Mouse (Mus musculus) MEL (cell line): ENCODE measurements around the gene Pdzph1. TPM values are rescaled to one million over a fixed set of nuclear protein-coding genes. Genes with fewer than 3 reads are reported as not detected.

Experiments
- DNase-seq: peaks from one replicate; pipeline ENCODE4 v3.0.0; 2011; ENCODE audit warnings: low read depth, low spot score
- H3K27ac ChIP-seq: 2 replicates; pipeline ENCODE4 v1.5.1; 2012; ENCODE audit warnings: low read depth, mild to moderate bottlenecking, control low read depth, low read length, moderate library complexity; ENCODE audit not compliant: control insufficient read depth
- H3K27me3 ChIP-seq, 2 experiments: fragments of 150-350 bp in 1 of 2; sonication (generic) in 1 of 2; 2 replicates each; pipeline ENCODE4 v1.6.1; 2012; ENCODE audit warnings: low read length in 2 of 2, mild to moderate bottlenecking in 2 of 2, improper control_type of control experiment in 1 of 2, moderate library complexity in 1 of 2; ENCODE audit not compliant: insufficient read depth in 2 of 2, control insufficient read depth in 1 of 2
- H3K36me3 ChIP-seq, 2 experiments: 2 replicates each; pipeline ENCODE4 v1.6.1; 2012 to 2014; ENCODE audit warnings: low read length in 2 of 2, improper control_type of control experiment in 1 of 2, inconsistent platforms in 1 of 2, mild to moderate bottlenecking in 1 of 2; ENCODE audit not compliant: insufficient read depth in 2 of 2, control insufficient read depth in 1 of 2
- H3K4me1 ChIP-seq, 2 experiments: fragments of 150-350 bp in 1 of 2; sonication (generic) in 1 of 2; 2 replicates each; pipeline ENCODE4 v1.6.1; 2012; ENCODE audit warnings: low read length in 2 of 2, improper control_type of control experiment in 1 of 2, mild to moderate bottlenecking in 1 of 2; ENCODE audit not compliant: insufficient read depth in 2 of 2, control insufficient read depth in 1 of 2
- H3K4me3 ChIP-seq, 2 experiments: fragments of 150-350 bp in 1 of 2; sonication (generic) in 1 of 2; 2 replicates each; pipeline ENCODE4 v1.5.1; 2012; ENCODE audit warnings: low read depth in 2 of 2, low read length in 2 of 2, mild to moderate bottlenecking in 2 of 2, moderate library complexity in 2 of 2, control low read depth in 1 of 2, improper control_type of control experiment in 1 of 2; ENCODE audit not compliant: control insufficient read depth in 1 of 2, insufficient read depth in 1 of 2
- H3K79me2 ChIP-seq: 2 replicates; pipeline ENCODE4 v1.6.1; 2012; ENCODE audit warnings: mild to moderate bottlenecking, low read length, moderate library complexity; ENCODE audit not compliant: control insufficient read depth, poor library complexity, insufficient read depth
- H3K9ac ChIP-seq: 2 replicates; pipeline ENCODE4 v1.6.1; 2012; ENCODE audit warnings: low read depth, mild to moderate bottlenecking, control low read depth, low read length, moderate library complexity; ENCODE audit not compliant: control insufficient read depth, poor library complexity, severe bottlenecking
- H3K9me3 ChIP-seq: fragments of 150-350 bp; sonication (generic); replicated peaks from 2 replicates; pipeline ENCODE4 v1.6.1; 2012; ENCODE audit warnings: mild to moderate bottlenecking, low read length, improper control_type of control experiment, moderate library complexity; ENCODE audit not compliant: insufficient read depth
- BHLHE40 ChIP-seq: IDR thresholded peaks from 2 replicates; pipeline ENCODE4 v1.6.1; 2012; ENCODE audit warnings: low read depth, mild to moderate bottlenecking, inconsistent platforms, low read length, improper control_type of control experiment, borderline replicate concordance
- CHD1 ChIP-seq: IDR thresholded peaks from 2 replicates; pipeline ENCODE4 v1.6.1; 2012; ENCODE audit warnings: low read depth, mild to moderate bottlenecking, inconsistent platforms, low read length, improper control_type of control experiment
- CHD2 ChIP-seq: IDR thresholded peaks from 2 replicates; pipeline ENCODE4 v1.6.1; 2011; ENCODE audit warnings: low read length, improper control_type of control experiment
- CTCF ChIP-seq, 3 experiments: IDR thresholded peaks in 2 of 3; conservative IDR thresholded peaks in 1 of 3; 2 replicates each; pipeline ENCODE4 v1.5.1; 2011 to 2012; ENCODE audit warnings: low read length in 3 of 3, low read depth in 2 of 3, mild to moderate bottlenecking in 2 of 3, improper control_type of control experiment in 1 of 3, inconsistent platforms in 1 of 3, mixed read lengths in 1 of 3, moderate library complexity in 1 of 3; ENCODE audit not compliant: control insufficient read depth in 1 of 3, insufficient read depth in 1 of 3, poor library complexity in 1 of 3, severe bottlenecking in 1 of 3
- EP300 ChIP-seq, 2 experiments: IDR thresholded peaks; 2 replicates each; pipeline ENCODE4 v1.6.1; 2011; ENCODE audit warnings: improper control_type of control experiment in 2 of 2, low read length in 2 of 2, low read depth in 1 of 2, mild to moderate bottlenecking in 1 of 2
- ETS1 ChIP-seq: IDR thresholded peaks from 2 replicates; pipeline ENCODE4 v1.6.1; 2012; ENCODE audit warnings: low read depth, mild to moderate bottlenecking, inconsistent platforms, low read length, improper control_type of control experiment, moderate library complexity
- GABPA ChIP-seq: IDR thresholded peaks from 2 replicates; pipeline ENCODE4 v1.6.1; 2012; ENCODE audit warnings: low read depth, mild to moderate bottlenecking, inconsistent platforms, low read length, improper control_type of control experiment, moderate library complexity
- GATA1 ChIP-seq: IDR thresholded peaks from 2 replicates; pipeline ENCODE4 v1.6.1; 2011; ENCODE audit warnings: low read depth, low read length, improper control_type of control experiment
- HCFC1 ChIP-seq: IDR thresholded peaks from 2 replicates; pipeline ENCODE4 v1.6.1; 2012; ENCODE audit warnings: low read depth, mild to moderate bottlenecking, inconsistent platforms, low read length, improper control_type of control experiment, moderate library complexity
- JUND ChIP-seq: IDR thresholded peaks from 2 replicates; pipeline ENCODE4 v1.6.1; 2011; ENCODE audit warnings: low read depth, mild to moderate bottlenecking, improper control_type of control experiment, low read length
- KAT2A ChIP-seq: conservative IDR thresholded peaks from 2 replicates; pipeline ENCODE4 v1.6.1; 2012; ENCODE audit warnings: low read depth, low read length, improper control_type of control experiment, inconsistent platforms
- MAFK ChIP-seq: IDR thresholded peaks from 2 replicates; pipeline ENCODE4 v1.6.1; 2011; ENCODE audit warnings: low read depth, mild to moderate bottlenecking, low read length, improper control_type of control experiment, borderline replicate concordance
- MAZ ChIP-seq: IDR thresholded peaks from 2 replicates; pipeline ENCODE4 v1.6.1; 2012; ENCODE audit warnings: low read depth, mild to moderate bottlenecking, inconsistent platforms, low read length, improper control_type of control experiment
- MXI1 ChIP-seq: IDR thresholded peaks from 2 replicates; pipeline ENCODE4 v1.6.1; 2011; ENCODE audit warnings: mild to moderate bottlenecking, low read depth, low read length, improper control_type of control experiment
- POLR2AphosphoS2 ChIP-seq: IDR thresholded peaks from 2 replicates; pipeline ENCODE4 v1.6.1; 2011; ENCODE audit warnings: low read length, improper control_type of control experiment
- RAD21 ChIP-seq: IDR thresholded peaks from 2 replicates; pipeline ENCODE4 v1.6.1; 2011; ENCODE audit warnings: mild to moderate bottlenecking, low read depth, low read length, improper control_type of control experiment
- RCOR1 ChIP-seq: IDR thresholded peaks from 2 replicates; pipeline ENCODE4 v1.6.1; 2012; ENCODE audit warnings: low read depth, mild to moderate bottlenecking, inconsistent platforms, low read length, improper control_type of control experiment
- SIN3A ChIP-seq: IDR thresholded peaks from 2 replicates; pipeline ENCODE4 v1.6.1; 2012; ENCODE audit warnings: low read length, improper control_type of control experiment, inconsistent platforms
- TAL1 ChIP-seq: IDR thresholded peaks from 2 replicates; pipeline ENCODE4 v1.6.1; 2012; ENCODE audit warnings: mild to moderate bottlenecking, inconsistent platforms, low read length, moderate library complexity, mixed read lengths
- TCF12 ChIP-seq: IDR thresholded peaks from 2 replicates; pipeline ENCODE4 v1.6.1; 2014; ENCODE audit warnings: low read depth, mild to moderate bottlenecking, inconsistent platforms, low read length, improper control_type of control experiment, moderate library complexity
- UBTF ChIP-seq: IDR thresholded peaks from 2 replicates; pipeline ENCODE4 v1.6.1; 2012; ENCODE audit warnings: low read depth, mild to moderate bottlenecking, inconsistent platforms, low read length, improper control_type of control experiment, moderate library complexity, borderline replicate concordance; ENCODE audit not compliant: insufficient read depth
- ZKSCAN1 ChIP-seq: IDR thresholded peaks from 2 replicates; pipeline ENCODE4 v1.6.1; 2012; ENCODE audit warnings: low read depth, mild to moderate bottlenecking, inconsistent platforms, low read length, improper control_type of control experiment, moderate library complexity
- ZMIZ1 ChIP-seq: IDR thresholded peaks from 2 replicates; pipeline ENCODE4 v1.6.1; 2012; ENCODE audit warnings: low read depth, mild to moderate bottlenecking, inconsistent platforms, low read length, improper control_type of control experiment, moderate library complexity
- polyA plus RNA-seq, 2 experiments: library from polyadenylated mRNA; stranded (reverse) in 1 of 2; unstranded in 1 of 2; fragments of >175 nt in 1 of 2; fragments of >200 nt in 1 of 2; gene quantifications; 2 replicates each; pipeline versions ENCODE4 v1.2.1 to v1.2.4; 2012; ENCODE audit warnings: low replicate concordance in 2 of 2, low read depth in 1 of 2; ENCODE audit not compliant: insufficient read length in 2 of 2, insufficient read depth in 1 of 2, missing spikeins in 1 of 2
- total RNA-seq: library from RNA; depleted of rRNA; stranded (reverse); fragments of 300-350 nt; gene quantifications from 2 replicates; pipeline ENCODE4 v1.2.3, GENCODE M21; 2012

The Pdzph1 gene
- total and polyA plus RNA-seq, 3 experiments, result 0.15 to 1.3 TPM; not detected in 1

DNA sequence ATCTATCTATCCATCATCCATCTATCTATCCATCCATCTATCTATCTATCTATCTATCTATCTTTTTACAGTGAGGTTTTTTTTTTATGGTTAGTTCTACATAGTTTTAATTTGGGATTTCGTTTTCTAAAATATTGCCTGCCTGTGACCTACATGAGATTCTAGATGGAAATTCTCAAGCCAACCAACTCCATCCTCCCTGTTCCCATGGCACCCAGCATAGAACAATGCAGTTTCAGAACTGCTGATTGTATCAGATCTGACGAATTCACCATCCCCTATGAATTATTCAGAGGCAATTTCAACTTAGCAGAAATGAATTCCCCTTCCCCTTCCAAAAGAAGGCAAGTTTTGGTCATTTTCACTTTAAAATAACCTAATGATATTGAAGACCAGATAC is 85.2 kb downstream of the Pdzph1 start:
- Histone ChIP-seq H3K36me3 (no peaks in the 10 kb centered on the region; a peak in 2 of 4 replicates), H3K4me3 (no peak overlapping the region), H3K4me1 (no peaks in the 10 kb centered on the region; a peak in 2 of 4 replicates), H3K9ac (no peak overlapping the region)
- TF ChIP-seq UBTF, result no peak
- no peak for TF ChIP-seq RAD21
- TF ChIP-seq CTCF (IDR thresholded peaks at IDR 0.05 in 2 of 3, conservative IDR thresholded peaks at IDR 0.05 in 1 of 3; ENCODE audit: control insufficient read depth in 1 of 3, insufficient read depth in 1 of 3, low read depth in 2 of 3, low read length in 3 of 3, poor library complexity in 1 of 3, severe bottlenecking in 1 of 3), result no peak
- TF ChIP-seq SIN3A, result no peak
- no peak for TF ChIP-seq ZMIZ1
- TF ChIP-seq TCF12, result no peak
- TF ChIP-seq HCFC1, result no peak
- TF ChIP-seq JUND, result no peak
- TF ChIP-seq GATA1, result no peak
- no peak for TF ChIP-seq EP300 (IDR thresholded peaks at IDR 0.05; ENCODE audit: low read depth in 1 of 2, low read length in 2 of 2)
- TF ChIP-seq POLR2AphosphoS2, result no peak
- no peak for TF ChIP-seq MAZ
- TF ChIP-seq TAL1, result no peak
- TF ChIP-seq RCOR1, result no peak
- no peak for TF ChIP-seq KAT2A
- no peak for TF ChIP-seq BHLHE40
- no peak for TF ChIP-seq GABPA
- TF ChIP-seq MXI1, result no peak
- no peak for TF ChIP-seq CHD2
- TF ChIP-seq CHD1, result no peak
- TF ChIP-seq, all 39 proteins: peak for 0
- H3K27me3 ChIP-seq, result no peaks in the 10 kb centered on the region
- no peaks in the 10 kb centered on the region for H3K79me2 ChIP-seq
- H3K9me3 ChIP-seq, result no peaks in the 10 kb centered on the region
- DNase-seq, result no peak
- H3K27ac ChIP-seq, result no peak overlapping the region

DNA sequence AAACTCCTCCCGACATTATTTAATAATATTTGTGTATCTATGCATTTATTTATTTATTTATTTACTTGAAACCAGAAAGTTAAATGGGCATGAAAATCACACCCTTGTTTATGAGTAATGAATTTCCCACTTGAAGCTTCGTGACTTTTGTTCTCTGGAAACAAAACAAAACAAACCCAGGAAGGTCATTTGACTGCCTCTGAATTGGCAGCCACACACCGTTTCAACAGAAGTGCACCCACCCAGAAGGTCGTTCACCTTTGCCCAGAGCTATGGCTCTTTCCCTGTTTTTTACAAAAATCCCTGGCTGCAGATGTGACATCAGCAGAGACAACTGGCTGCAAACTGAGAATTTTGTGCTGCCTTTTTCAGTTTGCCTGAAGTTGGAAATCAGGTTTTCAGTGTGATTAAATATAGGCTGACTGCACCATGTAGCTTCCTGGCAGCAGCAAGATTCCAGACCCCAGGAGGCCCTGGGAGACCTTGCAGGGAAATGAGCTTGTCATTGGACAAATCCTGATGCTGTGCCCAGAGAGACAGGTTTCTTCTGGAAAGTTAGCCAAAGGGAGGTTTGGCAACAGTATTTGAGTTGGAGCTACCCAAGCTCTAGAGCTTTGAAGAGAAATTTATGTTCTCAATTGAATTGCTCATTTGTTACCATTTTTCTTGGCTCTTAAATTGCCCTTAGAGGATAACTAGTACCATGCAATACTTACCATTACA is 99.5 kb downstream of the Pdzph1 start:
- Histone ChIP-seq H3K4me3 (no peak overlapping the region), H3K4me1 (no peaks in the 10 kb centered on the region), H3K9me3 (no peaks in the 10 kb centered on the region), H3K36me3 (no peaks in the 10 kb centered on the region), H3K79me2 (no peaks in the 10 kb centered on the region), H3K27me3 (no peaks in the 10 kb centered on the region), H3K27ac (no peak overlapping the region), H3K9ac (no peak overlapping the region)
- no peak for TF ChIP-seq MAFK
- no peak for TF ChIP-seq ZKSCAN1
- no peak for TF ChIP-seq MAZ
- TF ChIP-seq POLR2AphosphoS2, result no peak
- no peak for TF ChIP-seq CHD1
- TF ChIP-seq ETS1, result no peak
- no peak for DNase-seq
